Mouse (Mus musculus): Measurements from ENCODE around the gene Bcas1. TPM values are rescaled to one million over a fixed set of nuclear protein-coding genes. Genes with fewer than 3 reads are reported as not detected.

Gene Bcas1
- polyA plus RNA-seq, 1 experiment from 2014 or later, result 0.97 TPM

DNA sequence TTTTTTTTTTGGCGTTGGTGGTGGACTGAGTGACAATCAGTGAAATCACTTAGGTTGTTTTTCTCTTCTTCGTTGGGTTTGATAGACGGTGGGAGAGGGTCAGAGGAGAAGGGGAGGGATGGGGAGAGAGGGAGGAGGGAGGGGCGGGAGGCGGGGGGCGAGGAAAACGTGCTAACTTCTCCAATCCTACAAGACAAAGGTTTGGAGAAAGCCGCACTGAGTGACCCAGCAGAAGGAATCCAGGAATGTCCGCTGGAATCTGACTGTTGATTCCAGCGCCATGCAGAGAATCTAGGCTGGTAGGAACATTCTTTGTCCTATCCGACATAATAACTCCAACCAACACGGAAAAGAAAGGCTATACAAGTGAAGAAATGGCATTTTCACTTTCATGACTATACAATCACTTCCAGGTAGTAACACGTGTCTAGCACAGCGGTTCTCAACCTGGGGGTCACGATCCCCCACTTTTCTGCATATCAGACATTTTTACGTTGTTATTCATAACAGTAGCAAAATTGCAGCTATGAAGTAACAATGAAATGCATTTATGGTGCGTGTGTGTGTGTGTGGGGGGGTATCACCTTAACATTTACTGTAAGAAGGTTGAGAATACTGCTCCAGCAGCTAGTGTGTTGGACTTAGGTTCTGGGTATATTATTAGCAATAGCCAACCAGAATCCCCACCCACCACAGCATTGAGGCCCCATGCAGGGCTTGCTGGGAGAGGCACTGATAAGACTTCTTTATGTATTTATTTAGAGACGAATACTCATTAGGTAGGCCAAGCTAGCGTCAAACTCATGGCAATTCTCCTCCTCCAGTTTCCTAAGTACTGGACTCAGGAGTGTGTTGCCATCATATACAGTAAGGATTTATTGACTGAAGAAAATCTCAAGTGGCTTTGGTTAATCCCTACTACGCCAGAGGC is 107.8 kb downstream of the Bcas1 start:
- peak overlapping the region; percentile 45 for H3K4me3 ChIP-seq (ENCODE audit: low read depth, low read length)
- H3K9ac ChIP-seq (ENCODE audit: low read depth, low read length), result peak overlapping the region; percentile 78
- ATAC-seq (replicated peaks; ENCODE audit: insufficient number of reproducible peaks, low FRiP score, low TSS enrichment), result peak; percentile 1; the same call in 1 of the 2 replicates
- peak overlapping the region; percentile 81 for H3K4me2 ChIP-seq
- H3K27ac ChIP-seq (ENCODE audit: low read depth, low read length), result peak overlapping the region; percentile 82
- peaks cover 17% of the 10 kb centered on the region for H3K4me1 ChIP-seq (ENCODE audit: control insufficient read depth, insufficient read depth, low read length)
- 16% methylated on average over 19 of the region's 20 CpGs for WGBS (ENCODE audit: insufficient replicate concordance)
- H3K27me3 ChIP-seq (ENCODE audit: control insufficient read depth, insufficient read depth, low read length), result no peaks in the 10 kb centered on the region
- H3K9me3 ChIP-seq (replicated peaks; ENCODE audit: control insufficient read depth, low read length), result no peaks in the 10 kb centered on the region
- H3K36me3 ChIP-seq (ENCODE audit: control insufficient read depth, insufficient read depth, low read length), result no peaks in the 10 kb centered on the region

DNA sequence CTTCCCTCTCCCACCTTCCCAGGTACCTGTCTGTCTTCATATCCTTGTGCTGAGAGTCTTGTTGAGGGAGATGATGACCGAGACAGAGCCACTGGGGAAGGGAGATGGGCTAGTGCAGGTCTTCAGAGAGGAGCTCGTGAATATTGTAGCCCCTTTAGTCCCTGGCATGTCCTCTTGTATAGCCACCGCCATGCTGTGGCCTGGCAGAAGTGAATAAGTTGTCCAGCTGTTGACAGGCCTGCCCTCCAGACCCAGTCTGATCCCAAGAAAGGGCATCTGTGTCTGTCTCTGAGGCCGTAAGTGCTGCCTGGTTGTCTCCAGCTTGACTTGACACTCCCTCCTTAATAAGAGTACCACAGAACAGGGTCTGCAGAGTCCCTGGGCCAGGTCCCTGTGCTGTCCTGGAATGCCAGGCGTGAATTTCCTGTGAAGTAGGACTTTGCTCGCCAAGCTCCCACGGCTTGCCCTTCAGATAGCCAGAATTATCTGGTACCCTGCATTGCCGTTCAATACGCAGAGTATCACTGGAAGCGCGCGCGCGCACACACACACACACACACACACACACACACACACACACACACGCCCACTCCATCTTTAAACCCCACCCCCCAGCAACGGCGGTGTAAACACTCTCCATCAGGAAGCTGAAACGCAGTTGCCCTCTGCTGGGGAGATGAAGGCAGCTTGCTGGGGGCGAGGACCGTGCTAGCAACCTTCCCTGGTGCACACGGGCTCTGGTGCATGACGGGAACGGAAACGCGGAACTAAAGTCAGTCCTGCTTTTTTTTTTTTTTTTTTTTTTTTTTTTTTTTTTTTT is 108.7 kb downstream of the Bcas1 start:
- peak; percentile 87 for ATAC-seq (replicated peaks; ENCODE audit: insufficient number of reproducible peaks, low FRiP score, low TSS enrichment)
- Histone ChIP-seq H3K9me3 (replicated peaks; ENCODE audit: control insufficient read depth, low read length) (no peaks in the 10 kb centered on the region), H3K27ac (ENCODE audit: low read depth, low read length) (peak overlapping the region; percentile 82; the same call in 1 of the 2 replicates), H3K4me2 (peak overlapping the region; percentile 81), H3K4me3 (ENCODE audit: low read depth, low read length) (peak overlapping the region; percentile 45), H3K27me3 (ENCODE audit: control insufficient read depth, insufficient read depth, low read length) (no peaks in the 10 kb centered on the region), H3K36me3 (ENCODE audit: control insufficient read depth, insufficient read depth, low read length) (no peaks in the 10 kb centered on the region), H3K4me1 (ENCODE audit: control insufficient read depth, insufficient read depth, low read length) (peaks cover 17% of the 10 kb centered on the region), H3K9ac (ENCODE audit: low read depth, low read length) (peak overlapping the region; percentile 78)
- WGBS (ENCODE audit: insufficient replicate concordance), result 9% methylated on average over 25 of the region's 25 CpGs

- Histone ChIP-seq H3K9ac (ENCODE audit: low read depth, low read length) (no peak overlapping the region), H3K4me3 (ENCODE audit: low read depth, low read length) (no peak overlapping the region), H3K4me2 (no peak overlapping the region), H3K36me3 (ENCODE audit: control insufficient read depth, insufficient read depth, low read length) (no peaks in the 10 kb centered on the region), H3K27ac (ENCODE audit: low read depth, low read length) (no peak overlapping the region), H3K9me3 (replicated peaks; ENCODE audit: control insufficient read depth, low read length) (no peaks in the 10 kb centered on the region), H3K27me3 (ENCODE audit: control insufficient read depth, insufficient read depth, low read length) (no peaks in the 10 kb centered on the region), H3K4me1 (ENCODE audit: control insufficient read depth, insufficient read depth, low read length) (peaks cover 11% of the 10 kb centered on the region)
- WGBS (ENCODE audit: insufficient replicate concordance), result 86% methylated on average over 4 of the region's 4 CpGs
- ATAC-seq (replicated peaks; ENCODE audit: insufficient number of reproducible peaks, low FRiP score, low TSS enrichment), result no peak
These were observed 110.9 kb downstream of the Bcas1 start for GRCm38 (mm10) chr2:170316774-170317173.

GRCm38 (mm10) chr2:170316344-170316743 is 111.3 kb downstream of the Bcas1 start:
- no peaks in the 10 kb centered on the region for H3K27me3 ChIP-seq (ENCODE audit: control insufficient read depth, insufficient read depth, low read length)
- no peak overlapping the region for H3K9ac ChIP-seq (ENCODE audit: low read depth, low read length)
- 83% methylated on average over 8 of the region's 8 CpGs for WGBS (ENCODE audit: insufficient replicate concordance)
- no peaks in the 10 kb centered on the region for H3K36me3 ChIP-seq (ENCODE audit: control insufficient read depth, insufficient read depth, low read length)
- H3K4me2 ChIP-seq, result no peak overlapping the region
- ATAC-seq (replicated peaks; ENCODE audit: insufficient number of reproducible peaks, low FRiP score, low TSS enrichment), result no peak
- H3K9me3 ChIP-seq (replicated peaks; ENCODE audit: control insufficient read depth, low read length), result no peaks in the 10 kb centered on the region
- H3K4me3 ChIP-seq (ENCODE audit: low read depth, low read length), result no peak overlapping the region
- no peak overlapping the region for H3K27ac ChIP-seq (ENCODE audit: low read depth, low read length)
- peaks cover 7% of the 10 kb centered on the region for H3K4me1 ChIP-seq (ENCODE audit: control insufficient read depth, insufficient read depth, low read length)

DNA sequence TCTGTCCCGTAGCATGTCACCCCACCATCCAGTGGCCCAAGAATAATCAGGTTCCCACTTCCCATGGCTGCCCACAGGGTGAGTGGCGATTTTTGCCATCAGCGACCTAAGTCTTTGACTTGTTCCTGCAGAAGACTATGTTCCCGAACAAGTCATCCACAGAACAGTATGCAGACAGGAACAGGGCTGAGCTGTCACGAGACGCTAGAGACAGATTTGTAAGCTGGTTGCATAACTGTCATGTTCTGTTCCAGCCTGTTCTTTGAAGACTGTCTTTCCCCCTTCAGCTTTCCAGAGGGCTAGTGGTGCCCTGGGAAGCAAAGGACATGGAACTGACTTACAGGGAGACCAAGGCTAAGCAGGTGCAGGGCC is 116.7 kb downstream of the Bcas1 start:
- H3K4me3 ChIP-seq (ENCODE audit: low read depth, low read length), result no peak overlapping the region
- no peak overlapping the region for H3K27ac ChIP-seq (ENCODE audit: low read depth, low read length)
- H3K27me3 ChIP-seq (ENCODE audit: control insufficient read depth, insufficient read depth, low read length), result no peaks in the 10 kb centered on the region
- no peak overlapping the region for H3K9ac ChIP-seq (ENCODE audit: low read depth, low read length)
- H3K9me3 ChIP-seq (replicated peaks; ENCODE audit: control insufficient read depth, low read length), result no peaks in the 10 kb centered on the region
- H3K4me1 ChIP-seq (ENCODE audit: control insufficient read depth, insufficient read depth, low read length), result no peaks in the 10 kb centered on the region
- 75% methylated on average over 6 of the region's 6 CpGs for WGBS (ENCODE audit: insufficient replicate concordance)
- H3K36me3 ChIP-seq (ENCODE audit: control insufficient read depth, insufficient read depth, low read length), result no peaks in the 10 kb centered on the region
- no peak for ATAC-seq (replicated peaks; ENCODE audit: insufficient number of reproducible peaks, low FRiP score, low TSS enrichment)
- H3K4me2 ChIP-seq, result no peak overlapping the region

GRCm38 (mm10) chr2:170310310-170310987 is 117.2 kb downstream of the Bcas1 start:
- ATAC-seq (replicated peaks; ENCODE audit: insufficient number of reproducible peaks, low FRiP score, low TSS enrichment), result no peak
- H3K4me2 ChIP-seq, result no peak overlapping the region
- no peak overlapping the region for H3K9ac ChIP-seq (ENCODE audit: low read depth, low read length)
- no peaks in the 10 kb centered on the region for H3K9me3 ChIP-seq (replicated peaks; ENCODE audit: control insufficient read depth, low read length)
- H3K27me3 ChIP-seq (ENCODE audit: control insufficient read depth, insufficient read depth, low read length), result no peaks in the 10 kb centered on the region
- no peaks in the 10 kb centered on the region for H3K36me3 ChIP-seq (ENCODE audit: control insufficient read depth, insufficient read depth, low read length)
- no peaks in the 10 kb centered on the region for H3K4me1 ChIP-seq (ENCODE audit: control insufficient read depth, insufficient read depth, low read length)
- no peak overlapping the region for H3K4me3 ChIP-seq (ENCODE audit: low read depth, low read length)
- no peak overlapping the region for H3K27ac ChIP-seq (ENCODE audit: low read depth, low read length)
- WGBS (ENCODE audit: insufficient replicate concordance), result 56% methylated on average over 13 of the region's 13 CpGs

GRCm38 (mm10) chr2:170308966-170309365 is 118.7 kb downstream of the Bcas1 start:
- no peak for ATAC-seq (replicated peaks; ENCODE audit: insufficient number of reproducible peaks, low FRiP score, low TSS enrichment)
- no peak overlapping the region for H3K9ac ChIP-seq (ENCODE audit: low read depth, low read length)
- no peak overlapping the region for H3K27ac ChIP-seq (ENCODE audit: low read depth, low read length)
- no peaks in the 10 kb centered on the region for H3K4me1 ChIP-seq (ENCODE audit: control insufficient read depth, insufficient read depth, low read length)
- 43% methylated on average over 9 of the region's 9 CpGs for WGBS (ENCODE audit: insufficient replicate concordance)
- H3K4me3 ChIP-seq (ENCODE audit: low read depth, low read length), result no peak overlapping the region
- H3K4me2 ChIP-seq, result no peak overlapping the region
- no peaks in the 10 kb centered on the region for H3K36me3 ChIP-seq (ENCODE audit: control insufficient read depth, insufficient read depth, low read length)
- no peaks in the 10 kb centered on the region for H3K9me3 ChIP-seq (replicated peaks; ENCODE audit: control insufficient read depth, low read length)
- no peaks in the 10 kb centered on the region for H3K27me3 ChIP-seq (ENCODE audit: control insufficient read depth, insufficient read depth, low read length)

DNA sequence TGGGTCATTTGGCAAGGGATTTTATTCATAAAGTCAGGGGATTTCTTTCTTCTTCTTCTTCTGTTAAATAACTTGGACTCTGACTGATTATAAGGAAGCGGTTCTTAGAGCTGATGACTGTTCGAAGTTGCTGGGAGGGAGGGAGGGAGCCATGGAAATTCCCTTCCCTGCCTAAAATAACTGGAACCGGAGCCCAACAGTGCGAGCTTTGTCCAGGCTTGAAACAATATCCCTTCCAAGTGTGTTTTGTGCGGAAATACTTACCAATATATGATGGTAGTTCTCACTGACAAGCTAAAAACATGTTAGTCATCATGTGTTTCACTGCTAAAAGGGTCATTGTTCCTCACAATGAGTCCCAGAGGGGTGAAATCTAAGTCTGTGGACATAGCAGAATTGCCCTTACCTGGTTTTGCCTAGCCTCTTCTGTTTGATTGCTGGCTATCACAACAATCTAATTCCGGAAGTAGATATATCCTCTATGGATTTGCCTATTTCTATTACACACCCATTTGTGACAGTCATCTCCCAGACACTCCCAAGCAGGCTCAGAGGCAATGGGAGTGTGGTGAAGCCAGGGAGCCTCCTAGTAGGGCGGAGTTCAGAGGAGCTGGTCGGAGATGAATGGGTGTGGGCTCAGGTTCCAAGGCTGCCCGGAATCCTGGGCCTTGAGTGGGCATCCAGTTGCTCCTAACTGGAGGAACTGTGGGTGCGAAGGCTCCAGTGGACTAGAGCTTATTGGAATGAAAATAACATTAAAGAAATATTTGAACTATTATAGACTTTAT is 119.4 kb downstream of the Bcas1 start:
- no peaks in the 10 kb centered on the region for H3K9me3 ChIP-seq (replicated peaks; ENCODE audit: control insufficient read depth, low read length)
- WGBS (ENCODE audit: insufficient replicate concordance), result 60% methylated on average over 10 of the region's 10 CpGs
- no peaks in the 10 kb centered on the region for H3K4me1 ChIP-seq (ENCODE audit: control insufficient read depth, insufficient read depth, low read length)
- no peak overlapping the region for H3K27ac ChIP-seq (ENCODE audit: low read depth, low read length)
- ATAC-seq (replicated peaks; ENCODE audit: insufficient number of reproducible peaks, low FRiP score, low TSS enrichment), result no peak
- no peaks in the 10 kb centered on the region for H3K36me3 ChIP-seq (ENCODE audit: control insufficient read depth, insufficient read depth, low read length)
- H3K9ac ChIP-seq (ENCODE audit: low read depth, low read length), result no peak overlapping the region
- H3K27me3 ChIP-seq (ENCODE audit: control insufficient read depth, insufficient read depth, low read length), result no peaks in the 10 kb centered on the region
- no peak overlapping the region for H3K4me2 ChIP-seq
- no peak overlapping the region for H3K4me3 ChIP-seq (ENCODE audit: low read depth, low read length)
